Mouse (Mus musculus) stomach, embryonic 15.5 days (tissue): ENCODE results near the gene Mogs. TPM values are rescaled to one million over a fixed set of nuclear protein-coding genes. Genes with fewer than 3 reads are reported as not detected.

Source experiments
- ATAC-seq: fragments of 200-750 bp; cut with Nextera tagmentation; 2 replicates; pipeline ENCODE4 v1.8.0; 2017; ENCODE audit warnings: low read depth, moderate number of reproducible peaks, moderate TSS enrichment; ENCODE audit not compliant: insufficient read depth, low FRiP score
- H3K27ac ChIP-seq: fragments of 300-500 bp; sonication (generic); 2 replicates; pipeline ENCODE4 v1.5.1; 2015; ENCODE audit warnings: mild to moderate bottlenecking, inconsistent platforms
- H3K27me3 ChIP-seq: fragments of 300-500 bp; sonication (generic); replicated peaks from 2 replicates; pipeline ENCODE4 v1.6.1; 2015; ENCODE audit warnings: inconsistent platforms
- H3K36me3 ChIP-seq: fragments of 300-500 bp; sonication (generic); 2 replicates; pipeline ENCODE4 v1.6.1; 2015; ENCODE audit warnings: inconsistent platforms
- H3K4me1 ChIP-seq: fragments of 300-500 bp; sonication (generic); 2 replicates; pipeline ENCODE4 v1.6.1; 2015; ENCODE audit warnings: inconsistent platforms
- H3K4me2 ChIP-seq: fragments of 300-500 bp; sonication (generic); 2 replicates; pipeline ENCODE4 v1.6.1; 2015; ENCODE audit warnings: mild to moderate bottlenecking, inconsistent platforms
- H3K4me3 ChIP-seq: fragments of 300-500 bp; sonication (generic); replicated peaks from 2 replicates; pipeline ENCODE4 v1.5.1; 2015; ENCODE audit warnings: inconsistent platforms
- H3K9ac ChIP-seq: fragments of 300-500 bp; sonication (generic); 2 replicates; pipeline ENCODE4 v1.6.1; 2015; ENCODE audit warnings: inconsistent platforms
- H3K9me3 ChIP-seq: fragments of 300-500 bp; sonication (generic); 2 replicates; pipeline ENCODE4 v1.6.1; 2016; ENCODE audit warnings: inconsistent platforms
- WGBS: fragments of 180-500 bp; shearing (Covaris S2); methylation state at CpG from one replicate; pipeline ENCODE4 v1.1.7; 2015; 5-methylcytosine and 5-hydroxymethylcytosine counted together
- microRNA counts: library from miRNA; unstranded; fragments of <30 nt; microRNA quantifications from one replicate; lab custom pipeline; 2016
- microRNA-seq: library from miRNA; unstranded; fragments of <30 nt; microRNA quantifications from one replicate; pipeline ENCODE4, GENCODE M21; 2016
- polyA plus RNA-seq: library from polyadenylated mRNA; unstranded; fragments of >200 nt; fragmentation: Nextera tagmentation; extraction: Ambion mirVana; gene quantifications from 2 replicates; pipeline ENCODE4 v1.2.1, GENCODE M21; 2015

The Mogs gene
- polyA plus RNA-seq, 1 experiment from 2014 or later, result 53.6 TPM

DNA sequence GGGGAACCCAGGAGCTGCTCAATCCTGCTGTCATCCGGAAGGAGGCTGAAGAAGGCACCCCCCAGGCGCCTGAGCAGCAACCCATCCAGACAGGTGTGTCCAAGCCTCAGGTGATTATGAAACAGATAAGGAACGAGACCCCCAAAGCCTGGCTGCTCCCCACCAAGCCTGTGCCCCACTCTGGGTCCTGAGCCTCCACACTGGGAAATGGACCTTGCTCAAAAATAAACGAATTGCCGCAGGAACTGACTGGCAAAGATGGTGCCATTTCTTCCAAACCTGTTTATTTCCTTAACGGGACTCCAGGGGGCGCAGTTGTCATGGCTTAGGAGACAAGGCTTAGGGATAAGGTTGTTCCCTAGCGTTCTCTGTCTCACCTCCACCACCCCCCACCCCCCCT is 47.4 kb downstream of the Mogs start:
- 0% methylated on average over 8 of the region's 8 CpGs for WGBS
- Histone ChIP-seq H3K27ac (no peak overlapping the region), H3K4me3 (peak overlapping the region; percentile 43), H3K4me2 (peak overlapping the region; percentile 89), H3K4me1 (peaks cover 21% of the 10 kb centered on the region), H3K36me3 (no peaks in the 10 kb centered on the region), H3K9me3 (no peaks in the 10 kb centered on the region), H3K9ac (no peak overlapping the region), H3K27me3 (peaks cover 19% of the 10 kb centered on the region)
- no peak for ATAC-seq

DNA sequence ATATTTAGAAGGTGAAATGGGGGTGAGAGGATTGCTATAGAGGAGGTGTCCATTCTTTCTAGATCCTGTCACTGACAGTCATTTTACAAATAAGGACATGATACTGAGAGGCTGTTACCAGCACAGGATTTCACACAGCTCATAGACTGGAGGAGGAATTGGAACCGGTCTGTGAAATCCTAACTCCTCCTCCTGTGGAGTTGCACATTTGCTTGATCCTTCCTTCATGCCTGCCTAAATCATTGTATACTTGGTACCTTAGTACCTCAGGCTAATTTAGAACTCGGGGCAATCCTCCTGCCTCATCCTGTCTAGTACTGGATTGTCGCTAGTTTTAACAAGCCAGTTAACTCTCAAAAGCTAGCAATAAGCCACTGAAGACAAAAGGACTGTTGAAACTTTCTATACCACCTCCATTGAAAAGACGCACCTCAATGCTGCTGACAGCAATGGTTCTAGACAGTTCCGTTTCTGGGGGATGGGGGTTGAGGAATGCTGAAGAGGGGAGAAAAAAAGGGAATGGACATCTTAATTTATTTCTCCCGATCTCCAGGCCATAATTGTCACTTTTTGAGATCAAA is 49.8 kb downstream of the Mogs start:
- Histone ChIP-seq H3K36me3 (no peaks in the 10 kb centered on the region), H3K9me3 (no peaks in the 10 kb centered on the region), H3K4me2 (peak overlapping the region; percentile 79), H3K27ac (peak overlapping the region; percentile 71), H3K4me1 (peaks cover 28% of the 10 kb centered on the region), H3K4me3 (peak overlapping the region; percentile 97), H3K9ac (peak overlapping the region; percentile 23; the same call in 1 of the 2 replicates), H3K27me3 (peaks cover 19% of the 10 kb centered on the region)
- peak; percentile 3; the same call in 1 of the 2 replicates for ATAC-seq
- 3% methylated on average over 6 of the region's 6 CpGs for WGBS

DNA sequence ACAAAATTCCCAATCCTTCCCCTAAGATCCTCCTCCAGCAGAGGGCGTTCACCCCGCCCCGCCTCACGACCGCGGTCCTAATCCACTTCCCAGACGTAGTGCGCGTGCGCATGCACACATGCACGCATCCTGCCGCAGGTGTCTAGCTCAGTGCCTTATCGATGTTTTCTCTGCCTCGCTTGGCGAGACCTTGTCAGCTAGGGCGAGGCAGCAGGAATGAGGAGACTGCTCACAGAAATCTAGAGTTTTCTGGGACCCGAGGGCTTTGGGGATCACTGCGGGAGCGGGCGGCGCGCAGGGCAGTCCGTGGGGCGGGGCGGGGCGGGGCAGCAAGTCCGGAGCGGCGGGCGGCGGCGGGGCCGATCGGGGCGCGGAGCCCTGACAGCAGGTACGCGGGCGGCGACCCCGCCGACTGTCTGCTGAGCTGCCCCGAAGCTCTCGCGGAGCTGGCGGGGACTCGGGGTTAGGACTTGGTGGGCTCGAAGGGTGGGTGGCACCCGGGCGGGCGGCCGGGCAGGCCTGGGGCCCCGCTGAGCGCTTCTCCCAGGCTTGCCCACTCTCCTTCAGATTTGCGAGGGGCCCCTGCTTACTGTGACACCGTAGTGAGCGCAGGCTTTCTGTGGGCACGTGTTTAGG is 50.4 kb downstream of the Mogs start, which contains the start of gene Dctn1:
TSS of gene Dctn1 (plus strand) at position 314 of the 636 bp plus-strand sequence.
- WGBS, result under 1% methylated on average over 57 of the region's 58 CpGs
- peak within 1 kb of the TSS; percentile 83 for H3K9ac ChIP-seq
- peaks cover 16% of the 10 kb centered on the region for H3K27me3 ChIP-seq
- peak; percentile 85 for ATAC-seq
- H3K9me3 ChIP-seq, result no peaks in the 10 kb centered on the region
- peaks cover 28% of the 10 kb centered on the region for H3K4me1 ChIP-seq
- H3K36me3 ChIP-seq, result no peaks in the 10 kb centered on the region
- peak within 1 kb of the TSS; percentile 91 for H3K27ac ChIP-seq
- peak within 1 kb of the TSS; percentile 79 for H3K4me2 ChIP-seq
- peak within 1 kb of the TSS; percentile 97 for H3K4me3 ChIP-seq

DNA sequence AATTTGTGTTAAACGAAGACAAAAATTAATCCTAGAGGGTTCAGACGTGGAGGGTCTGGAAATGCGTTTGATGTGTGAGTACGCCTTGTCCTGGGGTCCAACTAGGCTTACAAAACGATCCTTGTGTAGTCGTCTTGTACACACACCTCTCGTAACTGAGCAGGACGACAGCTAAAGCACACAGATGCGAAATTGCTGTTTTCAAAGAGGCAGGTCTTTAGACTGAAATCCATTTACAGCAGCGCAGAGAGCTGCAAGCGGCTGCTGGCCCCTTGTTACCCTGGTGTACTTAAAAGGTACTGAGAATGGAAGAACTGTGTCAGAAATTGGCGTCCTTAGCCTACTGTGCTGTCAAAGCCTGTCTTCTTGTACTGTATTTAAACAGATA is 50.9 kb downstream of the Mogs start:
- under 1% methylated on average over 12 of the region's 12 CpGs for WGBS
- Histone ChIP-seq H3K27ac (peak overlapping the region; percentile 91), H3K9me3 (no peaks in the 10 kb centered on the region), H3K4me2 (peak overlapping the region; percentile 79), H3K9ac (peak overlapping the region; percentile 83), H3K4me1 (peaks cover 26% of the 10 kb centered on the region), H3K27me3 (peaks cover 11% of the 10 kb centered on the region), H3K4me3 (peak overlapping the region; percentile 97), H3K36me3 (no peaks in the 10 kb centered on the region)
- peak; percentile 5; the same call in 1 of the 2 replicates for ATAC-seq

MicroRNAs encoded within 50 kb of the gene (microRNA counts, 519-probe panel; counts per million panel counts)
- 1,945 counts per million, percentile 21 among the panel's probes with 10 or more counts for microRNA mmu-miR-3470a+mmu-miR-3470b (lab: Ali Mortazavi, UCI)

Small RNA genes within 50 kb of the gene (microRNA-seq; reads per million reads assigned to microRNA genes)
- gene Mir3470a, result not detected

Other genes starting within 250 kb of the Mogs start
- 2.0 and 2.1 TPM in 2 replicates for gene Sema4f, start 175.7 kb upstream of the Mogs start, polyA plus RNA-seq
- gene M1ap, start 168.6 kb upstream of the Mogs start, polyA plus RNA-seq, result 0.84 and 1.2 TPM in 2 replicates
- 11.9 and 14.3 TPM in 2 replicates for gene Dok1, start 82.0 kb upstream of the Mogs start, polyA plus RNA-seq
- gene Loxl3, start 81.3 kb upstream of the Mogs start, polyA plus RNA-seq, result 14.2 and 16.2 TPM in 2 replicates
- 211 and 212 TPM in 2 replicates for gene Aup1, start 61.0 kb upstream of the Mogs start, polyA plus RNA-seq
- gene Htra2, start 60.2 kb upstream of the Mogs start, polyA plus RNA-seq, result 86.6 and 94.1 TPM in 2 replicates
- gene Dqx1, start 57.7 kb upstream of the Mogs start, polyA plus RNA-seq, result 5.4 and 7.1 TPM in 2 replicates
- 7.5 and 9.3 TPM in 2 replicates for gene Tlx2, start 45.2 kb upstream of the Mogs start, polyA plus RNA-seq
- gene Pcgf1, start 37.6 kb upstream of the Mogs start, polyA plus RNA-seq, result 29.6 and 34.6 TPM in 2 replicates
- gene Lbx2, start 29.1 kb upstream of the Mogs start, polyA plus RNA-seq, result 0.59 and 0.63 TPM in 2 replicates
- gene Ccdc142, start 13.9 kb upstream of the Mogs start, polyA plus RNA-seq, result 2.5 and 3.6 TPM in 2 replicates
- 2.7 and 2.8 TPM in 2 replicates for gene Gm42688, start 13.9 kb upstream of the Mogs start, polyA plus RNA-seq
- 122 and 136 TPM in 2 replicates for gene Mrpl53, start 6.5 kb upstream of the Mogs start, polyA plus RNA-seq
- 91.5 and 101 TPM in 2 replicates for gene Wbp1, start 6.1 kb downstream of the Mogs start, polyA plus RNA-seq
- 11.3 and 11.4 TPM in 2 replicates for gene Ino80b, start 9.9 kb downstream of the Mogs start, polyA plus RNA-seq
- gene Rtkn, start 20.0 kb downstream of the Mogs start, polyA plus RNA-seq, result 31.3 and 31.9 TPM in 2 replicates
- gene Wdr54, start 40.9 kb downstream of the Mogs start, polyA plus RNA-seq, result 3.6 and 5.1 TPM in 2 replicates
- 2.3 and 2.7 TPM in 2 replicates for gene 1700003E16Rik, start 40.9 kb downstream of the Mogs start, polyA plus RNA-seq
- 84.7 and 86.1 TPM in 2 replicates for gene Dctn1, start 50.4 kb downstream of the Mogs start, polyA plus RNA-seq
- gene Slc4a5, start 104.3 kb downstream of the Mogs start, polyA plus RNA-seq, result 0.26 and 0.40 TPM in 2 replicates
- 33.7 and 42.0 TPM in 2 replicates for gene Mthfd2, start 210.4 kb downstream of the Mogs start, polyA plus RNA-seq
- gene Mob1a, start 210.5 kb downstream of the Mogs start, polyA plus RNA-seq, result 63.5 and 64.5 TPM in 2 replicates
- 149 and 164 TPM in 2 replicates for gene Bola3, start 233.7 kb downstream of the Mogs start, polyA plus RNA-seq